Mouse (Mus musculus) embryonic facial prominence, embryonic 15.5 days (tissue): Measurements from ENCODE around the gene Accs. TPM values are rescaled to one million over a fixed set of nuclear protein-coding genes. Genes with fewer than 3 reads are reported as not detected.

Source experiments
- ATAC-seq: fragments of 200-750 bp; cut with Nextera tagmentation; 2 replicates; pipeline ENCODE4 v1.8.0; 2017; ENCODE audit warnings: low read depth, moderate TSS enrichment; ENCODE audit not compliant: insufficient number of reproducible peaks, low FRiP score, low TSS enrichment
- H3K27ac ChIP-seq: fragments of 300-500 bp; sonication (generic); replicated peaks from 2 replicates; pipeline ENCODE4 v1.5.1; 2015; ENCODE audit warnings: mild to moderate bottlenecking, inconsistent platforms
- H3K27me3 ChIP-seq: fragments of 300-500 bp; sonication (generic); 2 replicates; pipeline ENCODE4 v1.6.1; 2015; ENCODE audit warnings: inconsistent platforms
- H3K36me3 ChIP-seq: fragments of 300-500 bp; sonication (generic); 2 replicates; pipeline ENCODE4 v1.6.1; 2015; ENCODE audit warnings: mild to moderate bottlenecking, inconsistent platforms
- H3K4me1 ChIP-seq: fragments of 300-500 bp; sonication (generic); 2 replicates; pipeline ENCODE4 v1.6.1; 2015; ENCODE audit warnings: inconsistent platforms
- H3K4me2 ChIP-seq: fragments of 300-500 bp; sonication (generic); replicated peaks from 2 replicates; pipeline ENCODE4 v1.6.1; 2015; ENCODE audit warnings: mild to moderate bottlenecking, inconsistent platforms
- H3K4me3 ChIP-seq: fragments of 300-500 bp; sonication (generic); replicated peaks from 2 replicates; pipeline ENCODE4 v1.5.1; 2015; ENCODE audit warnings: mild to moderate bottlenecking, inconsistent platforms
- H3K9ac ChIP-seq: fragments of 300-500 bp; sonication (generic); 2 replicates; pipeline ENCODE4 v1.6.1; 2015; ENCODE audit warnings: inconsistent platforms
- H3K9me3 ChIP-seq: fragments of 300-500 bp; sonication (generic); replicated peaks from 2 replicates; pipeline ENCODE4 v1.6.1; 2016; ENCODE audit warnings: inconsistent platforms
- whole genome bisulfite sequencing: fragments of 180-500 bp; shearing (Covaris S2); methylation state at CpG from one replicate; pipeline ENCODE4 v1.1.7; 2015; 5-methylcytosine and 5-hydroxymethylcytosine counted together
- polyA plus RNA-seq: library from polyadenylated mRNA; unstranded; fragments of >200 nt; fragmentation: Nextera tagmentation; extraction: Ambion mirVana; gene quantifications from 2 replicates; pipeline ENCODE4 v1.2.1, GENCODE M21; 2015

Gene Accs
- polyA plus RNA-seq, 1 experiment from 2014 or later, result 8.1 TPM

GRCm38 (mm10) chr2:93851303-93851702 lies 1.6 kb upstream of the Accs start:
- no peak overlapping the region for H3K4me3 ChIP-seq
- peaks cover 9% of the 10 kb centered on the region for H3K4me1 ChIP-seq
- H3K27ac ChIP-seq, result no peak overlapping the region
- WGBS, result 46% methylated on average over 1 of the region's 1 CpGs
- H3K9ac ChIP-seq, result no peak overlapping the region
- ATAC-seq, result no peak
- no peaks in the 10 kb centered on the region for H3K36me3 ChIP-seq
- H3K27me3 ChIP-seq, result no peaks in the 10 kb centered on the region
- H3K4me2 ChIP-seq, result no peak overlapping the region
- no peaks in the 10 kb centered on the region for H3K9me3 ChIP-seq

- H3K9me3 ChIP-seq, result no peaks in the 10 kb centered on the region
- no peak for ATAC-seq
- H3K4me3 ChIP-seq, result peak overlapping the region; percentile 61; the same call in 1 of the 2 replicates
These were observed 688 bp upstream of the Accs start for GRCm38 (mm10) chr2:93850317-93850944.

DNA sequence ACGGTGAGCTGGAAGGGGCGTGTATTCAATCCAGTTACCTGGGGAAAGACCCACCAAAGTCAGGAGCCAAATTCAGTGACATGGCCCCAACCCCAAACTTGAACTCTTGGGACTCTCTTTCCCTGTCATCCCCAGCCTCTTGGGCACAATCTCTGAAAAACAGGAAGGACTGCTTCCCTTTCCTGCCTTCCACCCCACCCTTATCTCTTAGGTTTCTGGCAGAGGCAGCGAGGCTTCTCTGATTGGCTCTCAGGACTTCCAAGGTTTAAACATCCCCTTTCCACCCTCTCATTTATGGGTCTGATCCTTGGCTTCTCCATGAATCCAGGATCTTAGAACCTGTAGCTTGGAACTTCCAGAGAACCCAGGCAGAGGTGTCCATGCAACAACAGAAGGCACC lies 8.4 kb downstream of the Accs start:
- WGBS, result 88% methylated on average over 3 of the region's 3 CpGs
- Histone ChIP-seq H3K27ac (no peak overlapping the region), H3K9ac (no peak overlapping the region), H3K27me3 (no peaks in the 10 kb centered on the region), H3K4me1 (no peaks in the 10 kb centered on the region), H3K4me2 (no peak overlapping the region), H3K36me3 (peaks cover 62% of the 10 kb centered on the region), H3K4me3 (no peak overlapping the region), H3K9me3 (no peaks in the 10 kb centered on the region)
- no peak for ATAC-seq

More at GRCm38 (mm10) chr2:93850317-93850944, 688 bp upstream of the Accs start:
- Histone ChIP-seq H3K27me3 (no peaks in the 10 kb centered on the region), H3K4me1 (peaks cover 9% of the 10 kb centered on the region), H3K4me2 (peak overlapping the region; percentile 68), H3K27ac (no peak overlapping the region), H3K9ac (no peak overlapping the region), H3K36me3 (no peaks in the 10 kb centered on the region)
- 30% methylated on average over 13 of the region's 13 CpGs for WGBS

DNA sequence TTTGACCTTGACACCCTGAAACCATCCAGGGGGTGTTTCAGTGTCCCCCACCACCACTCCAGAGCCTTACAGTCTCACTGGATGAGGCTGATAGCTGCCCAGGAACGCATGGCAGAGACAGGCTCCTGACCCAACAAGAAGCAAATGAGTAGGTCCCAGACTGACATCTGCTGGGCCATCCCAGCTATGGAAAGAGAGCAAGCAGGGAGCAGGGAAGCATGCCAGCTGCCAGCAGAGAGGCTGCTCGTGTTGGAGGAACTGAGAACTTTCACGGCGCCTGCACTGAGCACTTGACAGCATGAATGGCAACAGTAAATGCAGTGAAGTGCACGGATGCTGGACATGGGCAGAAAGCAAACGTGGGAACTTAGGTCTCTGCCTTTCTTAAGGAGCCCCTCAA lies 9.6 kb downstream of the Accs start:
- Histone ChIP-seq H3K27me3 (no peaks in the 10 kb centered on the region), H3K27ac (no peak overlapping the region), H3K9me3 (no peaks in the 10 kb centered on the region), H3K4me1 (no peaks in the 10 kb centered on the region), H3K4me3 (no peak overlapping the region), H3K4me2 (no peak overlapping the region), H3K36me3 (peaks cover 67% of the 10 kb centered on the region), H3K9ac (no peak overlapping the region)
- ATAC-seq, result no peak
- WGBS, result 85% methylated on average over 6 of the region's 6 CpGs

- Histone ChIP-seq H3K36me3 (peaks cover 67% of the 10 kb centered on the region), H3K4me2 (no peak overlapping the region), H3K4me3 (no peak overlapping the region), H3K27me3 (no peaks in the 10 kb centered on the region), H3K9me3 (no peaks in the 10 kb centered on the region), H3K4me1 (no peaks in the 10 kb centered on the region), H3K27ac (no peak overlapping the region), H3K9ac (no peak overlapping the region)
- ATAC-seq, result no peak
- 91% methylated on average over 4 of the region's 4 CpGs for WGBS
These were observed 10.8 kb downstream of the Accs start for GRCm38 (mm10) chr2:93838931-93839330.

DNA sequence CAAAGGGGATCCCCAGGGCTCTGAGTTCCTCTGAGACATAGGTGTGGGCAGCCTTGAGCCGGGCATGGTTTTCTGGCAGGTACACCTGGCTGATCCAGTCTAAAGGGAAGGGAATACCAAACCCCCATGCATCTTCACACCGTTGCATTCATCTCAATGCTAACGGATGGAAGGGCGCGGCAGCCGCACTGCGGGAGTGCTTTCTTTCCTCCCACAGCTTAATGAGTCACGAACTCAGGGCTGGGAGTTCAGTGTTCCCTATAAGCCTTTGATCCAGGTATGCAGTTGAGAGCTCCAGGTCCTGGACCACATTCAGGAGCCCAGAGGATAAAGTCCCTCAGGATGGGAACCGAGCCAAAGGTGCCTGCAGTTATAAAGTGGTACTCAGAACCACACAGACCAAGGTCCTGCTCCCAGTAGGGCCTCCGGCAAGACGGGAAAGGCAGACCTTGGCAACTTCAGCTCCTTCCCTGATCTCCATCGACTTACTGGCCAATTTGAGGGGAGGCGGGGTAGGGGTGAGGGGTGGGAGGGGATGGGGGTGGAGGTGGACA lies 13.4 kb downstream of the Accs start:
- ATAC-seq, result no peak
- 77% methylated on average over 13 of the region's 13 CpGs for WGBS
- no peak overlapping the region for H3K4me3 ChIP-seq
- no peak overlapping the region for H3K4me2 ChIP-seq
- H3K27me3 ChIP-seq, result no peaks in the 10 kb centered on the region
- no peaks in the 10 kb centered on the region for H3K4me1 ChIP-seq
- peaks cover 44% of the 10 kb centered on the region for H3K36me3 ChIP-seq
- H3K9me3 ChIP-seq, result no peaks in the 10 kb centered on the region
- no peak overlapping the region for H3K27ac ChIP-seq
- H3K9ac ChIP-seq, result no peak overlapping the region

DNA sequence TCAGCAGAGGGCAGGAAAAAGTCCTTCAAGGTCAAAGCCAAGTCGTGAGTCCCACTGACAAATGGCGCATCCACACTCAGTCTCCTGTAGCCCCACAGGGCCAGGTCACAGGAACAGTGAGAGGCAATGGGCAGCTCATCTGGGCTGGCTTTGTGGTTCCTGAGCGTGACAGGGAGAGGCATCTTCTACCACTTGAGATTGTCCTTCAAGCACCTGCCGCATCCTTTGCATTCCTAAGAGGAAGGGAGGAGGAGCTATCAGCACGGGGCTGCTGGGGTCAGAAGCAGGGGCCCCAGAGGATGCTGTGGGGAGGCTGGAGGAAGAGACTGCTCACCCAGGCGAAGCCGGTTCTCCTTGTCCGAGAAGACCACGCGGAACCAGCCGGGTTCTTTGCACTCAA lies 14.1 kb downstream of the Accs start:
- no peaks in the 10 kb centered on the region for H3K4me1 ChIP-seq
- H3K27ac ChIP-seq, result no peak overlapping the region
- H3K27me3 ChIP-seq, result no peaks in the 10 kb centered on the region
- no peak overlapping the region for H3K4me2 ChIP-seq
- no peak overlapping the region for H3K9ac ChIP-seq
- H3K4me3 ChIP-seq, result no peak overlapping the region
- no peak for ATAC-seq
- peaks cover 36% of the 10 kb centered on the region for H3K36me3 ChIP-seq
- no peaks in the 10 kb centered on the region for H3K9me3 ChIP-seq
- WGBS, result 76% methylated on average over 11 of the region's 11 CpGs

DNA sequence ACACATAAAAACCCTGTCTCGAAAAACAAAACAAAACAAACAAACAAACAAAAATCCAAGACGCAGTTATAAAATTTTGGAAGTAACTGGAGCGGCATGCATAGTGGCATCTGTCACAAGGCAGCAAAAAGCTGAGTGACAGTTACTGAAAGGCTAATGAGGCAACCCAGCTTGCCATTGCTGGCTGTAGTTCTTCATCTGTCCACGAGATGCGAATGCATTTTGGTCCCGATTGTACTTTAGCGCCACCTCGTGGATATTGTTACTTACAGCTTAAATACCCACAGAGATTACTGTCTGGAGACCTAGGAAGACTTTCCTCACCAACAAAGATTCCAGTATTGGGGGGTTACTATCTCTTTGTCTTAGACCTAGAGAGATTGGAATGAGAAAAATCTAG lies 26.2 kb downstream of the Accs start:
- H3K4me3 ChIP-seq, result no peak overlapping the region
- H3K27ac ChIP-seq, result no peak overlapping the region
- 19% methylated on average over 8 of the region's 8 CpGs for WGBS
- peaks cover 9% of the 10 kb centered on the region; the same call in 1 of the 2 replicates for H3K36me3 ChIP-seq
- no peak overlapping the region for H3K9ac ChIP-seq
- peaks cover 10% of the 10 kb centered on the region for H3K4me1 ChIP-seq
- no peak overlapping the region for H3K4me2 ChIP-seq
- no peaks in the 10 kb centered on the region for H3K9me3 ChIP-seq
- no peaks in the 10 kb centered on the region for H3K27me3 ChIP-seq
- ATAC-seq, result no peak

GRCm38 (mm10) chr2:93822045-93822749 lies 27.5 kb downstream of the Accs start, which contains the start of gene Ext2:
Gene Ext2 (minus strand): TSS chr2:93822568.
- Histone ChIP-seq H3K4me1 (peaks cover 10% of the 10 kb centered on the region), H3K4me2 (peak within 1 kb of the TSS; percentile 67), H3K4me3 (peak within 1 kb of the TSS; percentile 89), H3K27ac (no peak within 1 kb of the TSS), H3K27me3 (no peaks in the 10 kb centered on the region), H3K9ac (peak within 1 kb of the TSS; percentile 94), H3K9me3 (no peaks in the 10 kb centered on the region), H3K36me3 (peaks cover 13% of the 10 kb centered on the region)
- peak; percentile 90 for ATAC-seq
- WGBS, result under 1% methylated on average over 66 of the region's 66 CpGs

DNA sequence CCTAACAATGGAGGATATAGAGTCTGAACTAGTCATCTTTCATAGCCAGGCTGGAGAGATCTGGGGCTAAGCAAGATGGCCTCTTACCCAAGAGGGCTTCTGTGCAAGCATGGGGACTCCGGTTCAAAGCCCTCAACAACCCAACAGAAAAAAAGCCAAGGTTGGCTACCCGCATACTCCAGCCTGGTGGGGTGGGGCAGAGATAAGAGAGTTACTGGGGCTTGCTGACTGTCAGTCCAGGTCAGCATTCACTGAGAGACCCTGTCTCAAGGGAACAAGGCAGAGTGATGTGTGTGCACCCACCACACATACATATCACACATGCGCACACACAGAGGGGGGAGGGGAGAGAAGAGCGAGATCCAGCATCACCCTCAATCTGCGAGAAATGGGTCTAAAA lies 32.0 kb downstream of the Accs start:
- peaks cover 20% of the 10 kb centered on the region for H3K36me3 ChIP-seq
- no peaks in the 10 kb centered on the region for H3K27me3 ChIP-seq
- no peak overlapping the region for H3K9ac ChIP-seq
- H3K4me3 ChIP-seq, result no peak overlapping the region
- 95% methylated on average over 5 of the region's 5 CpGs for WGBS
- ATAC-seq, result no peak
- H3K27ac ChIP-seq, result no peak overlapping the region
- peaks cover 10% of the 10 kb centered on the region for H3K4me1 ChIP-seq
- H3K9me3 ChIP-seq, result no peaks in the 10 kb centered on the region
- H3K4me2 ChIP-seq, result no peak overlapping the region

DNA sequence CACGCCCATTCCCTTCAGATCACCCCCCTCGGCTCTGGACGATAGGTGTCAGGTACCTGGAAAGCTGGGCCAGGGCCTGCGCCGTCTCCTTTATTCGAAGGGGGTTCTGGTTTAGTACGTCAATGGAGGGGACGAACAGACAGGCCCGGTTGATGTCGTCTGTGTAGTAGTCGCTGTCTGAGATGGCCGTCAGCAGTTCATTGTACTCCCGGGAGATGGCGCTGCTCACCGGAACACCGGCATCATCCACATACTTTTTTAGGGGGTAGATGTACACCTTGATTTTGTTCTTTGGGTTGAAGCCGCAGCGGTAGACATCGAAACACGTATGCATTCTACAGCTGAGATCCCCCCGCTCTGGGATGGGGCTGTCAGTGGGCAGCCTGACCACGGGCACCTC lies 36.4 kb downstream of the Accs start:
- H3K9me3 ChIP-seq, result no peaks in the 10 kb centered on the region
- H3K4me2 ChIP-seq, result no peak overlapping the region
- no peak overlapping the region for H3K27ac ChIP-seq
- H3K4me1 ChIP-seq, result no peaks in the 10 kb centered on the region
- 90% methylated on average over 22 of the region's 22 CpGs for WGBS
- no peak overlapping the region for H3K9ac ChIP-seq
- H3K27me3 ChIP-seq, result no peaks in the 10 kb centered on the region
- peaks cover 51% of the 10 kb centered on the region for H3K36me3 ChIP-seq
- ATAC-seq, result no peak
- H3K4me3 ChIP-seq, result no peak overlapping the region
